Mouse (Mus musculus): Measurements from ENCODE around the gene Pde4b. TPM values are rescaled to one million over a fixed set of nuclear protein-coding genes. Genes with fewer than 3 reads are reported as not detected.
"Not testable (repeated sequence)": the region's sequence is repeated elsewhere in the genome, so short reads cannot be mapped to it uniquely, and the experiment has no call there.

Pde4b gene
- polyA plus RNA-seq (2016; fragmentation: Nextera tagmentation; extraction: Ambion mirVana): 4.2 TPM in 2 replicates

- Histone ChIP-seq H3K4me1 (no peaks in the 10 kb centered on the region), H3K4me3 (peak within 1 kb of the TSS; percentile 43), H3K4me2 (peak within 1 kb of the TSS; percentile 67), H3K27me3 (replicated peaks) (peaks cover 39% of the 10 kb centered on the region), H3K36me3 (no peaks in the 10 kb centered on the region), H3K9me3 (replicated peaks) (no peaks in the 10 kb centered on the region), H3K27ac (no peak within 1 kb of the TSS), H3K9ac (0 out of 2 replicates have a peak within 1 kb of the TSS, but pooled peaks have one; percentile 7)
- no peak for ATAC-seq
- 6% methylated on average over 11 of the region's 11 CpGs for WGBS (ENCODE audit: insufficient replicate concordance)
These were observed at the start of gene Pde4b for GRCm38 (mm10) chr4:102087091-102087565. Pde4b (plus strand) TSS chr4:102087543.

- Histone ChIP-seq H3K9ac (no peak overlapping the region), H3K27ac (no peak overlapping the region), H3K27me3 (replicated peaks) (no peaks in the 10 kb centered on the region), H3K4me3 (no peak overlapping the region), H3K4me1 (peaks cover 1% of the 10 kb centered on the region; the same call in 1 of the 2 replicates), H3K9me3 (replicated peaks) (no peaks in the 10 kb centered on the region), H3K4me2 (no peak overlapping the region), H3K36me3 (no peaks in the 10 kb centered on the region)
- 68% methylated on average over 3 of the region's 3 CpGs for WGBS (ENCODE audit: insufficient replicate concordance)
- no peak for ATAC-seq
These were observed 47.2 kb upstream of the Pde4b start for GRCm38 (mm10) chr4:102040190-102040589.

GRCm38 (mm10) chr4:102045183-102046140, 41.9 kb upstream of the Pde4b start:
- peaks cover 4% of the 10 kb centered on the region; the same call in 1 of the 2 replicates for H3K4me1 ChIP-seq
- no peak overlapping the region for H3K9ac ChIP-seq
- H3K27ac ChIP-seq: no peak overlapping the region
- 26% methylated on average over 5 of the region's 6 CpGs for WGBS (ENCODE audit: insufficient replicate concordance)
- H3K36me3 ChIP-seq: no peaks in the 10 kb centered on the region
- ATAC-seq: no peak
- no peaks in the 10 kb centered on the region for H3K9me3 ChIP-seq (replicated peaks)
- no peak overlapping the region for H3K4me2 ChIP-seq
- no peak overlapping the region for H3K4me3 ChIP-seq
- no peaks in the 10 kb centered on the region for H3K27me3 ChIP-seq (replicated peaks)

- not testable (repeated sequence) for H3K4me3 ChIP-seq; H3K9me3 ChIP-seq (replicated peaks); H3K36me3 ChIP-seq; H3K27ac ChIP-seq; H3K4me2 ChIP-seq; H3K9ac ChIP-seq; H3K27me3 ChIP-seq (replicated peaks); H3K4me1 ChIP-seq
- peak; percentile 77; the same call in 1 of the 2 replicates for ATAC-seq
- 87% methylated on average over 14 of the region's 14 CpGs for WGBS (ENCODE audit: insufficient replicate concordance)
These were observed 38.0 kb upstream of the Pde4b start for GRCm38 (mm10) chr4:102049368-102049767.

- H3K4me3 ChIP-seq: no peak overlapping the region
- no peak for ATAC-seq
- no peaks in the 10 kb centered on the region for H3K9me3 ChIP-seq (replicated peaks)
- no peak overlapping the region for H3K4me2 ChIP-seq
- H3K27me3 ChIP-seq (replicated peaks): no peaks in the 10 kb centered on the region
- H3K9ac ChIP-seq: no peak overlapping the region
- WGBS (ENCODE audit: insufficient replicate concordance): 53% methylated on average over 2 of the region's 2 CpGs
- no peak overlapping the region for H3K27ac ChIP-seq
- H3K4me1 ChIP-seq: no peaks in the 10 kb centered on the region
- H3K36me3 ChIP-seq: no peaks in the 10 kb centered on the region
These were observed 26.0 kb upstream of the Pde4b start for GRCm38 (mm10) chr4:102061322-102061721.

GRCm38 (mm10) chr4:102069314-102069713, 18.0 kb upstream of the Pde4b start:
- H3K9ac ChIP-seq: no peak overlapping the region
- 80% methylated on average over 2 of the region's 2 CpGs for WGBS (ENCODE audit: insufficient replicate concordance)
- no peaks in the 10 kb centered on the region for H3K27me3 ChIP-seq (replicated peaks)
- no peak overlapping the region for H3K27ac ChIP-seq
- no peak overlapping the region for H3K4me2 ChIP-seq
- no peak for ATAC-seq
- H3K4me3 ChIP-seq: no peak overlapping the region
- no peaks in the 10 kb centered on the region for H3K9me3 ChIP-seq (replicated peaks)
- no peaks in the 10 kb centered on the region for H3K36me3 ChIP-seq
- no peaks in the 10 kb centered on the region for H3K4me1 ChIP-seq

- no peak for ATAC-seq
- no peak overlapping the region for H3K27ac ChIP-seq
- no peaks in the 10 kb centered on the region for H3K4me1 ChIP-seq
- 60% methylated on average over 4 of the region's 4 CpGs for WGBS (ENCODE audit: insufficient replicate concordance)
- no peaks in the 10 kb centered on the region for H3K36me3 ChIP-seq
- no peak overlapping the region for H3K9ac ChIP-seq
- H3K9me3 ChIP-seq (replicated peaks): no peaks in the 10 kb centered on the region
- no peak overlapping the region for H3K4me3 ChIP-seq
- H3K27me3 ChIP-seq (replicated peaks): peaks cover 39% of the 10 kb centered on the region
- H3K4me2 ChIP-seq: no peak overlapping the region
These were observed 1.0 kb upstream of the Pde4b start for GRCm38 (mm10) chr4:102086336-102086735.

GRCm38 (mm10) chr4:102087566-102088234, 357 bp downstream of the Pde4b start:
- WGBS (ENCODE audit: insufficient replicate concordance): 2% methylated on average over 63 of the region's 64 CpGs
- Histone ChIP-seq H3K9ac (0 out of 2 replicates have a peak overlapping the region, but pooled peaks have one; percentile 7), H3K27ac (no peak overlapping the region), H3K36me3 (no peaks in the 10 kb centered on the region), H3K4me1 (no peaks in the 10 kb centered on the region), H3K4me2 (peak overlapping the region; percentile 67), H3K4me3 (peak overlapping the region; percentile 43), H3K9me3 (replicated peaks) (no peaks in the 10 kb centered on the region), H3K27me3 (replicated peaks) (peaks cover 39% of the 10 kb centered on the region)
- no peak for ATAC-seq

GRCm38 (mm10) chr4:102088235-102088867, 1.0 kb downstream of the Pde4b start:
- H3K27me3 ChIP-seq (replicated peaks): peaks cover 39% of the 10 kb centered on the region
- H3K4me1 ChIP-seq: no peaks in the 10 kb centered on the region
- no peak for ATAC-seq
- H3K4me3 ChIP-seq: peak overlapping the region; percentile 43
- no peaks in the 10 kb centered on the region for H3K9me3 ChIP-seq (replicated peaks)
- 28% methylated on average over 15 of the region's 15 CpGs for WGBS (ENCODE audit: insufficient replicate concordance)
- 0 out of 2 replicates have a peak overlapping the region, but pooled peaks have one; percentile 7 for H3K9ac ChIP-seq
- no peak overlapping the region for H3K27ac ChIP-seq
- peak overlapping the region; percentile 67 for H3K4me2 ChIP-seq
- no peaks in the 10 kb centered on the region for H3K36me3 ChIP-seq

- Histone ChIP-seq H3K36me3 (no peaks in the 10 kb centered on the region), H3K4me2 (no peak overlapping the region), H3K9ac (no peak overlapping the region), H3K27ac (no peak overlapping the region), H3K27me3 (replicated peaks) (no peaks in the 10 kb centered on the region), H3K4me3 (no peak overlapping the region), H3K4me1 (no peaks in the 10 kb centered on the region), H3K9me3 (replicated peaks) (no peaks in the 10 kb centered on the region)
- no peak for ATAC-seq
- 78% methylated on average over 2 of the region's 2 CpGs for WGBS (ENCODE audit: insufficient replicate concordance)
These were observed 8.5 kb downstream of the Pde4b start for GRCm38 (mm10) chr4:102095851-102096250.

GRCm38 (mm10) chr4:102102241-102102640, 14.9 kb downstream of the Pde4b start:
- H3K4me2 ChIP-seq: no peak overlapping the region

More at GRCm38 (mm10) chr4:102102241-102102640, 14.9 kb downstream of the Pde4b start:
- Histone ChIP-seq H3K4me3 (no peak overlapping the region), H3K27ac (no peak overlapping the region), H3K9ac (no peak overlapping the region), H3K36me3 (no peaks in the 10 kb centered on the region), H3K27me3 (replicated peaks) (no peaks in the 10 kb centered on the region), H3K4me1 (no peaks in the 10 kb centered on the region), H3K9me3 (replicated peaks) (no peaks in the 10 kb centered on the region)
- ATAC-seq: no peak
- WGBS (ENCODE audit: insufficient replicate concordance): 60% methylated on average over 4 of the region's 4 CpGs

Measured in liver, embryonic 12.5 days (tissue).